Mouse (Mus musculus): ENCODE data around the gene Hist1h2ae.
"Not testable (repeated sequence)": the region's sequence is repeated elsewhere in the genome, so short reads cannot be mapped to it uniquely, and the experiment has no call there.

Hist1h2ae gene

GRCm38 (mm10) chr13:23562699-23563462, 8.1 kb downstream of the Hist1h2ae start:
- no peak for DNase-seq (ENCODE audit: low read depth, low spot score)

- peak; percentile 91 for DNase-seq (ENCODE audit: low read depth, low spot score)
Observed at GRCm38 (mm10) chr13:23561883-23562659, 8.9 kb downstream of the Hist1h2ae start, which contains the start of gene Hist1h3e. Hist1h3e (minus strand) TSS chr13:23562369.

GRCm38 (mm10) chr13:23561531-23561882, 9.5 kb downstream of the Hist1h2ae start:
- DNase-seq (ENCODE audit: low read depth, low spot score): not testable (repeated sequence)

GRCm38 (mm10) chr13:23560699-23561098, 10.3 kb downstream of the Hist1h2ae start:
- not testable (repeated sequence) for DNase-seq (ENCODE audit: low read depth, low spot score)

GRCm38 (mm10) chr13:23556906-23557305, 14.1 kb downstream of the Hist1h2ae start:
- no peak for DNase-seq (ENCODE audit: low read depth, low spot score)

GRCm38 (mm10) chr13:23555839-23556416, 15.1 kb downstream of the Hist1h2ae start:
- DNase-seq (ENCODE audit: low read depth, low spot score): peak; percentile 76

GRCm38 (mm10) chr13:23554925-23555838, 15.8 kb downstream of the Hist1h2ae start:
- no peak for DNase-seq (ENCODE audit: low read depth, low spot score)

- DNase-seq (ENCODE audit: low read depth, low spot score): no peak
Observed at GRCm38 (mm10) chr13:23554393-23554792, 16.6 kb downstream of the Hist1h2ae start.

GRCm38 (mm10) chr13:23552962-23553361, 18.1 kb downstream of the Hist1h2ae start, which contains the start of gene Hist1h1d:
Hist1h1d (plus strand) TSS chr13:23553262.
- no peak for DNase-seq (ENCODE audit: low read depth, low spot score)

GRCm38 (mm10) chr13:23551931-23552914, 18.8 kb downstream of the Hist1h2ae start:
- DNase-seq (ENCODE audit: low read depth, low spot score): no peak

- DNase-seq (ENCODE audit: low read depth, low spot score): peak; percentile 83
Observed at GRCm38 (mm10) chr13:23551146-23551834, 19.7 kb downstream of the Hist1h2ae start, which contains the start of gene Hist1h4f. Hist1h4f (minus strand) TSS chr13:23551648.

GRCm38 (mm10) chr13:23550761-23551145, 20.3 kb downstream of the Hist1h2ae start:
- DNase-seq (ENCODE audit: low read depth, low spot score): no peak

- DNase-seq (ENCODE audit: low read depth, low spot score): no peak
Observed at GRCm38 (mm10) chr13:23546694-23547093, 24.3 kb downstream of the Hist1h2ae start.

GRCm38 (mm10) chr13:23544787-23545120, 26.3 kb downstream of the Hist1h2ae start:
- not testable (repeated sequence) for DNase-seq (ENCODE audit: low read depth, low spot score)

GRCm38 (mm10) chr13:23543965-23544786, 26.8 kb downstream of the Hist1h2ae start, which contains the start of gene Hist1h3f:
Hist1h3f (plus strand) TSS chr13:23544052.
- peak; percentile 90 for DNase-seq (ENCODE audit: low read depth, low spot score)

- not testable (repeated sequence) for DNase-seq (ENCODE audit: low read depth, low spot score)
Observed at GRCm38 (mm10) chr13:23542999-23543607, 27.9 kb downstream of the Hist1h2ae start, which contains the start of gene Hist1h2bh. Hist1h2bh (minus strand) TSS chr13:23543392.

- DNase-seq (ENCODE audit: low read depth, low spot score): not testable (repeated sequence)
Observed at GRCm38 (mm10) chr13:23542225-23542980, 28.6 kb downstream of the Hist1h2ae start.
